Mouse (Mus musculus) liver, embryonic 13.5 days (tissue): ENCODE data around the gene Chst12. TPM values are rescaled to one million over a fixed set of nuclear protein-coding genes. Genes with fewer than 3 reads are reported as not detected.

Experiments used
- ATAC-seq: fragments of 200-750 bp; cut with Nextera tagmentation; 2 replicates; pipeline ENCODE4 v1.8.0; 2017; ENCODE audit warnings: low read depth, mild to moderate bottlenecking, moderate number of reproducible peaks, moderate library complexity
- DNase-seq: peaks from one replicate; pipeline ENCODE4 v3.0.0; 2022
- H3K27ac ChIP-seq: fragments of 300-500 bp; sonication (generic); 2 replicates; pipeline ENCODE4 v1.5.1; 2015; ENCODE audit warnings: moderate library complexity, mild to moderate bottlenecking, inconsistent platforms
- H3K27me3 ChIP-seq: fragments of 300-500 bp; sonication (generic); 2 replicates; pipeline ENCODE4 v1.6.1; 2015; ENCODE audit warnings: mild to moderate bottlenecking, inconsistent platforms
- H3K36me3 ChIP-seq: fragments of 300-500 bp; sonication (generic); 2 replicates; pipeline ENCODE4 v1.6.1; 2015; ENCODE audit warnings: mild to moderate bottlenecking, inconsistent platforms
- H3K4me1 ChIP-seq: fragments of 300-500 bp; sonication (generic); replicated peaks from 2 replicates; pipeline ENCODE4 v1.6.1; 2015; ENCODE audit warnings: inconsistent platforms
- H3K4me2 ChIP-seq: fragments of 300-500 bp; sonication (generic); 2 replicates; pipeline ENCODE4 v1.6.1; 2015; ENCODE audit warnings: inconsistent platforms, mild to moderate bottlenecking, moderate library complexity
- H3K4me3 ChIP-seq: fragments of 300-500 bp; sonication (generic); replicated peaks from 2 replicates; pipeline ENCODE4 v1.5.1; 2015; ENCODE audit warnings: mild to moderate bottlenecking, inconsistent platforms
- H3K9ac ChIP-seq: fragments of 300-500 bp; sonication (generic); 2 replicates; pipeline ENCODE4 v1.6.1; 2015; ENCODE audit warnings: mild to moderate bottlenecking, inconsistent platforms
- H3K9me3 ChIP-seq: fragments of 300-500 bp; sonication (generic); replicated peaks from 2 replicates; pipeline ENCODE4 v1.6.1; 2016; ENCODE audit warnings: inconsistent platforms
- WGBS: fragments of 180-500 bp; shearing (Covaris S2); methylation state at CpG from one replicate; pipeline ENCODE4 v1.1.7; 2015; ENCODE audit not compliant: insufficient replicate concordance; 5-methylcytosine and 5-hydroxymethylcytosine counted together
- polyA plus RNA-seq: library from polyadenylated mRNA; unstranded; fragments of >200 nt; fragmentation: Nextera tagmentation; extraction: Ambion mirVana; gene quantifications from 2 replicates; pipeline ENCODE4 v1.2.1, GENCODE M21; 2015

Chst12 gene
- polyA plus RNA-seq, 1 experiment from 2014 or later, result 9.3 TPM

GRCm38 (mm10) chr5:140564896-140565295, 59.5 kb downstream of the Chst12 start, which contains the start of gene Grifin:
Grifin (minus strand) TSS chr5:140565071.
- H3K4me1 ChIP-seq, result peaks cover 58% of the 10 kb centered on the region
- H3K9me3 ChIP-seq, result no peaks in the 10 kb centered on the region
- peak within 1 kb of the TSS; percentile 73 for H3K27ac ChIP-seq
- H3K36me3 ChIP-seq, result no peaks in the 10 kb centered on the region
- ATAC-seq (peak; percentile 92), DNase-seq (peak; percentile 67)
- H3K4me2 ChIP-seq, result peak within 1 kb of the TSS; percentile 57
- 41% methylated on average over 4 of the region's 4 CpGs for WGBS
- peak within 1 kb of the TSS; percentile 53 for H3K9ac ChIP-seq
- peak within 1 kb of the TSS; percentile 11; the same call in 1 of the 2 replicates for H3K4me3 ChIP-seq
- H3K27me3 ChIP-seq, result no peaks in the 10 kb centered on the region

DNA sequence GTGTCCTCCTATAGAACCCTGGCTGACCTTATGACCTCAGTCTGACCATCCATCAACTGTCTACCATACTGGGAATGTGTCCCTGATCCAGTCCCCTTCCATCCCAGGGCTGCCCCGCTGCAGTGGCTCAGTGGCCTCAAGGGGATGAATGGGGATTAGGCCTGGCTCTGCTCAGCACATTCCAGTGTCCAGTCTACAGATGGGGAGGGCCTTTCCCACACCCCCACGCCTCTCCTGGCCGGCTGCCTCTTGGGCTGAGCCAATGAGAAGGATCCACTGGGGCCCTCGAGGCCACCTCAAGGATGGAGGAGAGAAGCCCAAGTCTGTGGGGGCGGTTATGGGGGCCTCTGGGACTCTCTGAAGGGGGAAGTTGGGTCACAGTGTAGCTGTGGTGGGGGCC, 60.1 kb downstream of the Chst12 start:
- no peaks in the 10 kb centered on the region for H3K9me3 ChIP-seq
- no peak overlapping the region for H3K4me3 ChIP-seq
- DNase-seq (no peak), ATAC-seq (peak; percentile 1; the same call in 1 of the 2 replicates)
- H3K4me2 ChIP-seq, result peak overlapping the region; percentile 57; the same call in 1 of the 2 replicates
- no peaks in the 10 kb centered on the region for H3K27me3 ChIP-seq
- H3K36me3 ChIP-seq, result no peaks in the 10 kb centered on the region
- peaks cover 58% of the 10 kb centered on the region for H3K4me1 ChIP-seq
- peak overlapping the region; percentile 73 for H3K27ac ChIP-seq
- 59% methylated on average over 5 of the region's 5 CpGs for WGBS
- H3K9ac ChIP-seq, result peak overlapping the region; percentile 53; the same call in 1 of the 2 replicates

DNA sequence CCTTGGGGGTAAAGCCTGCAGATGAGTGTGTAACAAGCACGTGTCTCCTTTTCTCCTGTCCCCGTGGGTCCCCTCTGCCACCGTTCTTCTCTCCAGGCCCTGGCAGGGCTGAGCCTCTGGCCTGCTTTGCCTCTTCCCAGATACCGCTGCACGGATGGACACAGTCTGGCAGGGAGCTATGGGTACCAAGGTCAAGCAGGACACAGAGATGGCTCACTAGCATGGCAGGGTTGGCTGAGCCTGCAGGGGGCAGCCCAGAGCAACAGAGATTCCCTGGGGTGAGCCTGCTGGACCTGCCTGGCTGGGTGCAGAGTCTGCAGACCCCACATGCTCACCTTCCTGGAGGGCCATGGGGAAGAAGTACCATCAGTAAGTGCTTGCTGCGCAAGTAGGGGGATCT, 60.5 kb downstream of the Chst12 start:
- H3K4me3 ChIP-seq, result no peak overlapping the region
- peak overlapping the region; percentile 53; the same call in 1 of the 2 replicates for H3K9ac ChIP-seq
- peaks cover 58% of the 10 kb centered on the region for H3K4me1 ChIP-seq
- ATAC-seq (no peak), DNase-seq (peak; percentile 40)
- no peaks in the 10 kb centered on the region for H3K27me3 ChIP-seq
- no peaks in the 10 kb centered on the region for H3K9me3 ChIP-seq
- WGBS, result 60% methylated on average over 6 of the region's 6 CpGs
- no peak overlapping the region for H3K4me2 ChIP-seq
- H3K27ac ChIP-seq, result 0 out of 2 replicates have a peak overlapping the region, but pooled peaks have one; percentile 73
- no peaks in the 10 kb centered on the region for H3K36me3 ChIP-seq

- peaks cover 58% of the 10 kb centered on the region for H3K4me1 ChIP-seq
- no peak overlapping the region for H3K4me3 ChIP-seq
- H3K36me3 ChIP-seq, result no peaks in the 10 kb centered on the region
- H3K4me2 ChIP-seq, result no peak overlapping the region
- no peak for DNase-seq
- no peak for ATAC-seq
- H3K27ac ChIP-seq, result no peak overlapping the region
- WGBS, result 71% methylated on average over 4 of the region's 4 CpGs
- H3K27me3 ChIP-seq, result no peaks in the 10 kb centered on the region
- H3K9ac ChIP-seq, result no peak overlapping the region
- no peaks in the 10 kb centered on the region for H3K9me3 ChIP-seq
Observed at GRCm38 (mm10) chr5:140566271-140566670, 60.9 kb downstream of the Chst12 start.

- peak; percentile 74 for DNase-seq
- peak overlapping the region; percentile 26; the same call in 1 of the 2 replicates for H3K9ac ChIP-seq
Observed at GRCm38 (mm10) chr5:140567321-140567720, 62.0 kb downstream of the Chst12 start.

GRCm38 (mm10) chr5:140567751-140568150, 62.4 kb downstream of the Chst12 start:
- Histone ChIP-seq H3K36me3 (no peaks in the 10 kb centered on the region), H3K9ac (no peak overlapping the region), H3K9me3 (no peaks in the 10 kb centered on the region), H3K4me1 (peaks cover 58% of the 10 kb centered on the region), H3K27ac (peak overlapping the region; percentile 48), H3K4me3 (no peak overlapping the region), H3K27me3 (no peaks in the 10 kb centered on the region), H3K4me2 (0 out of 2 replicates have a peak overlapping the region, but pooled peaks have one; percentile 32)
- WGBS, result 76% methylated on average over 5 of the region's 5 CpGs
- DNase-seq, result no peak
- no peak for ATAC-seq

More at GRCm38 (mm10) chr5:140567321-140567720, 62.0 kb downstream of the Chst12 start:
- H3K36me3 ChIP-seq, result no peaks in the 10 kb centered on the region
- peak; percentile 53 for ATAC-seq
- no peaks in the 10 kb centered on the region for H3K9me3 ChIP-seq
- peak overlapping the region; percentile 53 for H3K27ac ChIP-seq
- 34% methylated on average over 11 of the region's 11 CpGs for WGBS
- H3K27me3 ChIP-seq, result no peaks in the 10 kb centered on the region
- H3K4me3 ChIP-seq, result no peak overlapping the region
- H3K4me2 ChIP-seq, result peak overlapping the region; percentile 32
- H3K4me1 ChIP-seq, result peaks cover 58% of the 10 kb centered on the region

DNA sequence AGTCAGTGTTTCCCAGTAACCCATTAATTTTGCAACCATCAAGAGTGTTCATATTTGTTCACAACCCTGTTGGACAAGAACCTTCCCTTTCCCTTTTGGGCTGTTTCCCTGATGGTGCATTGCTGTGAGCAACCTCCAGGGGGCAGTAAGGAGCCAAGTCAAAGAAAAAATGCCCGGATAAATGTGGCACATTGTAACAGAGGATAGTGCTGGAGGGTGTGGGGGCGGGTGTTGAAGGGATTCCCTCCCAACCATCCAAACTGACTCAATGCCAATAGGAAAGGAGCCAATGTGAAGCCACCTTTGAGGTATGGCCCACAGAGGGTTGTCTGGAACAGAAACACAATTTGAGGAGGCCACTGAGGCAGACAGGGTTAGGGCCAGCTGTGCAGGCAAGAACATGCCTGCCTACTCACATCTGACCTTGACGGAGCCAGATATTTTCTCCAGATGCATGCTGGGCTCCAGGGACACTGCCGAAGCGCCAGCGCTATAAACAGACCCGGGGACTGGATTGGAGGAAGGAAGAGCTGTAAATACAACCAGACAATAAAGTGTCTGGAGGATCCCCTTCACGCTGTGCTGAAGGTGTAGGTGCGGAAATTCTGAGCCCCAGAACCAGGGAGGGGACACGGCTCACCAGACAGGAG, 63.1 kb downstream of the Chst12 start:
- H3K36me3 ChIP-seq, result no peaks in the 10 kb centered on the region
- DNase-seq, result peak; percentile 56
- H3K9me3 ChIP-seq, result no peaks in the 10 kb centered on the region
- H3K4me1 ChIP-seq, result peaks cover 53% of the 10 kb centered on the region
- peak overlapping the region; percentile 26; the same call in 1 of the 2 replicates for H3K9ac ChIP-seq
- H3K4me3 ChIP-seq, result no peak overlapping the region
- H3K27ac ChIP-seq, result peak overlapping the region; percentile 48; the same call in 1 of the 2 replicates
- ATAC-seq, result no peak
- H3K27me3 ChIP-seq, result no peaks in the 10 kb centered on the region
- WGBS, result 27% methylated on average over 10 of the region's 10 CpGs
- peak overlapping the region; percentile 26; the same call in 1 of the 2 replicates for H3K4me2 ChIP-seq

- WGBS, result 75% methylated on average over 16 of the region's 16 CpGs
- Histone ChIP-seq H3K27ac (no peak overlapping the region), H3K9me3 (no peaks in the 10 kb centered on the region), H3K27me3 (no peaks in the 10 kb centered on the region), H3K9ac (no peak overlapping the region), H3K4me3 (no peak overlapping the region), H3K4me1 (peaks cover 46% of the 10 kb centered on the region), H3K36me3 (no peaks in the 10 kb centered on the region), H3K4me2 (0 out of 2 replicates have a peak overlapping the region, but pooled peaks have one; percentile 26)
- DNase-seq (no peak), ATAC-seq (no peak)
Observed at GRCm38 (mm10) chr5:140569032-140569595, 63.8 kb downstream of the Chst12 start.

DNA sequence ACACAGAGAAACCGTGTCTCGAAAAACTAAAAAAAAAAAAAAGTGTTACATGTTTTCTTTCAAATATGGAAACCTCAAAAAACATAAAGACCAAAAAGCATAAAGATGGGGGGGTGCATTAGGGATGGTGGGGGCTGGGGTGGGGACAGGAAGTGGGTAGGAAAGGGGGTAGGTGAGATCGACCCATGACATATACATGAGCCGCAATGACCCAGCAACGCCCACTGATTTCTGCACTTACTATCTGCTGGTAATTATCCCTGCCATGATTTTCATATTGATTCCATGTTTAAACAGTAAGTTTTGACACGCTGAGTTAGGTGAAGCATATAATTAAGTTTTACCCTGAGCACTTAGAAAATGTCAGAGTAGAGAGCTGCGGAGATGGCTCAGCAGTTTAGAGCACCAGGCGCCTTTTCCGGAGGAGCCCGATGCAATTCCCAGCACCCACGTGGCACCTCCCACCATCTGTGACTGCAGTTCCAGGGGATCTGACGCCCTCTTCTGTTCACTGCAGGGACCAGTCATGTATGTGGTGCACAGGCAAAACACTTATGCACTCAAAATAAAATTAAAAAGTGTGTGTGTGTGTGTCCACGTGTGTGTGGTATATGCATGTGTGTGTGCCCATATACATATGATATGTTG, 65.0 kb downstream of the Chst12 start:
- ATAC-seq (no peak), DNase-seq (no peak)
- H3K27ac ChIP-seq, result no peak overlapping the region
- 78% methylated on average over 13 of the region's 13 CpGs for WGBS
- H3K4me1 ChIP-seq, result peaks cover 38% of the 10 kb centered on the region
- no peak overlapping the region for H3K9ac ChIP-seq
- no peaks in the 10 kb centered on the region for H3K9me3 ChIP-seq
- H3K36me3 ChIP-seq, result no peaks in the 10 kb centered on the region
- H3K27me3 ChIP-seq, result no peaks in the 10 kb centered on the region
- H3K4me3 ChIP-seq, result no peak overlapping the region
- no peak overlapping the region for H3K4me2 ChIP-seq

- no peaks in the 10 kb centered on the region for H3K27me3 ChIP-seq
- no peak overlapping the region for H3K4me2 ChIP-seq
- no peak for DNase-seq
- H3K9ac ChIP-seq, result no peak overlapping the region
- H3K36me3 ChIP-seq, result no peaks in the 10 kb centered on the region
- no peak overlapping the region for H3K27ac ChIP-seq
- peaks cover 34% of the 10 kb centered on the region for H3K4me1 ChIP-seq
- no peak for ATAC-seq
- WGBS, result 59% methylated on average over 4 of the region's 4 CpGs
- H3K4me3 ChIP-seq, result no peak overlapping the region
- no peaks in the 10 kb centered on the region for H3K9me3 ChIP-seq
Observed at GRCm38 (mm10) chr5:140571201-140571600, 65.9 kb downstream of the Chst12 start.

GRCm38 (mm10) chr5:140571673-140572072, 66.3 kb downstream of the Chst12 start:
- 69% methylated on average over 10 of the region's 10 CpGs for WGBS
- no peak for ATAC-seq

More at GRCm38 (mm10) chr5:140571673-140572072, 66.3 kb downstream of the Chst12 start:
- Histone ChIP-seq H3K27me3 (no peaks in the 10 kb centered on the region), H3K9ac (no peak overlapping the region), H3K36me3 (no peaks in the 10 kb centered on the region), H3K4me2 (no peak overlapping the region), H3K27ac (no peak overlapping the region), H3K4me1 (peaks cover 30% of the 10 kb centered on the region), H3K4me3 (no peak overlapping the region), H3K9me3 (no peaks in the 10 kb centered on the region)
- no peak for DNase-seq
